Mouse (Mus musculus) MEL (cell line): ENCODE measurements at regions not wholly inside any gene's neighbourhood (a gene's known extent, or its start where the extent isn't known, plus 50 kb on each side); places are given as distances from the start of the nearest gene placed in this dataset.

ENCODE experiments used
- DNase-seq: peaks from one replicate; pipeline ENCODE4 v3.0.0; 2011; ENCODE audit warnings: low read depth, low spot score
- H3K27ac ChIP-seq: 2 replicates; pipeline ENCODE4 v1.5.1; 2012; ENCODE audit warnings: low read depth, mild to moderate bottlenecking, control low read depth, low read length, moderate library complexity; ENCODE audit not compliant: control insufficient read depth
- H3K27me3 ChIP-seq, 2 experiments: fragments of 150-350 bp in 1 of 2; sonication (generic) in 1 of 2; 2 replicates each; pipeline ENCODE4 v1.6.1; 2012; ENCODE audit warnings: low read length in 2 of 2, mild to moderate bottlenecking in 2 of 2, improper control_type of control experiment in 1 of 2, moderate library complexity in 1 of 2; ENCODE audit not compliant: insufficient read depth in 2 of 2, control insufficient read depth in 1 of 2
- H3K36me3 ChIP-seq, 2 experiments: 2 replicates each; pipeline ENCODE4 v1.6.1; 2012 to 2014; ENCODE audit warnings: low read length in 2 of 2, improper control_type of control experiment in 1 of 2, inconsistent platforms in 1 of 2, mild to moderate bottlenecking in 1 of 2; ENCODE audit not compliant: insufficient read depth in 2 of 2, control insufficient read depth in 1 of 2
- H3K4me1 ChIP-seq, 2 experiments: fragments of 150-350 bp in 1 of 2; sonication (generic) in 1 of 2; 2 replicates each; pipeline ENCODE4 v1.6.1; 2012; ENCODE audit warnings: low read length in 2 of 2, improper control_type of control experiment in 1 of 2, mild to moderate bottlenecking in 1 of 2; ENCODE audit not compliant: insufficient read depth in 2 of 2, control insufficient read depth in 1 of 2
- H3K4me3 ChIP-seq, 2 experiments: fragments of 150-350 bp in 1 of 2; sonication (generic) in 1 of 2; 2 replicates each; pipeline ENCODE4 v1.5.1; 2012; ENCODE audit warnings: low read depth in 2 of 2, low read length in 2 of 2, mild to moderate bottlenecking in 2 of 2, moderate library complexity in 2 of 2, control low read depth in 1 of 2, improper control_type of control experiment in 1 of 2; ENCODE audit not compliant: control insufficient read depth in 1 of 2, insufficient read depth in 1 of 2
- H3K79me2 ChIP-seq: 2 replicates; pipeline ENCODE4 v1.6.1; 2012; ENCODE audit warnings: mild to moderate bottlenecking, low read length, moderate library complexity; ENCODE audit not compliant: control insufficient read depth, poor library complexity, insufficient read depth
- H3K9ac ChIP-seq: 2 replicates; pipeline ENCODE4 v1.6.1; 2012; ENCODE audit warnings: low read depth, mild to moderate bottlenecking, control low read depth, low read length, moderate library complexity; ENCODE audit not compliant: control insufficient read depth, poor library complexity, severe bottlenecking
- H3K9me3 ChIP-seq: fragments of 150-350 bp; sonication (generic); replicated peaks from 2 replicates; pipeline ENCODE4 v1.6.1; 2012; ENCODE audit warnings: mild to moderate bottlenecking, low read length, improper control_type of control experiment, moderate library complexity; ENCODE audit not compliant: insufficient read depth
- BHLHE40 ChIP-seq: IDR thresholded peaks from 2 replicates; pipeline ENCODE4 v1.6.1; 2012; ENCODE audit warnings: low read depth, mild to moderate bottlenecking, inconsistent platforms, low read length, improper control_type of control experiment, borderline replicate concordance
- CHD2 ChIP-seq: IDR thresholded peaks from 2 replicates; pipeline ENCODE4 v1.6.1; 2011; ENCODE audit warnings: low read length, improper control_type of control experiment
- GABPA ChIP-seq: IDR thresholded peaks from 2 replicates; pipeline ENCODE4 v1.6.1; 2012; ENCODE audit warnings: low read depth, mild to moderate bottlenecking, inconsistent platforms, low read length, improper control_type of control experiment, moderate library complexity
- HCFC1 ChIP-seq: IDR thresholded peaks from 2 replicates; pipeline ENCODE4 v1.6.1; 2012; ENCODE audit warnings: low read depth, mild to moderate bottlenecking, inconsistent platforms, low read length, improper control_type of control experiment, moderate library complexity
- MAX ChIP-seq: IDR thresholded peaks from 2 replicates; pipeline ENCODE4 v1.6.1; 2011; ENCODE audit warnings: low read length, improper control_type of control experiment
- MEF2A ChIP-seq: IDR thresholded peaks from 2 replicates; pipeline ENCODE4 v1.6.1; 2014; ENCODE audit warnings: low read depth, mild to moderate bottlenecking, inconsistent platforms, low read length, improper control_type of control experiment; ENCODE audit not compliant: poor library complexity, insufficient replicate concordance, severe bottlenecking; ENCODE audit errors: extremely low read depth
- POLR2AphosphoS2 ChIP-seq: IDR thresholded peaks from 2 replicates; pipeline ENCODE4 v1.6.1; 2011; ENCODE audit warnings: low read length, improper control_type of control experiment
- RAD21 ChIP-seq: IDR thresholded peaks from 2 replicates; pipeline ENCODE4 v1.6.1; 2011; ENCODE audit warnings: mild to moderate bottlenecking, low read depth, low read length, improper control_type of control experiment
- RCOR1 ChIP-seq: IDR thresholded peaks from 2 replicates; pipeline ENCODE4 v1.6.1; 2012; ENCODE audit warnings: low read depth, mild to moderate bottlenecking, inconsistent platforms, low read length, improper control_type of control experiment
- TBP ChIP-seq: IDR thresholded peaks from 2 replicates; pipeline ENCODE4 v1.8.0; 2011; ENCODE audit warnings: low read depth, low read length, improper control_type of control experiment
- ZNF384 ChIP-seq: IDR thresholded peaks from 2 replicates; pipeline ENCODE4 v1.6.1; 2012; ENCODE audit warnings: low read depth, mild to moderate bottlenecking, inconsistent platforms, low read length, improper control_type of control experiment

GRCm38 (mm10) chr4:54761257-54761656, 183.6 kb upstream of the Zfp462 start:
- Histone ChIP-seq H3K9ac (no peak overlapping the region), H3K9me3 (no peaks in the 10 kb centered on the region)
- no peak for TF ChIP-seq POLR2AphosphoS2
- TF ChIP-seq, all 39 proteins: peak for 0

GRCm38 (mm10) chr4:54765045-54765444, 179.8 kb upstream of the Zfp462 start:
- H3K79me2 ChIP-seq: no peaks in the 10 kb centered on the region
- no peak overlapping the region for H3K4me3 ChIP-seq
- H3K27ac ChIP-seq: no peak overlapping the region
- DNase-seq: no peak
- no peaks in the 10 kb centered on the region for H3K36me3 ChIP-seq
- H3K9ac ChIP-seq: no peak overlapping the region
- H3K27me3 ChIP-seq: no peaks in the 10 kb centered on the region
- TF ChIP-seq HCFC1: no peak
- TF ChIP-seq GABPA: no peak
- no peak for TF ChIP-seq TBP
- TF ChIP-seq, all 39 proteins: peak for 0
- no peaks in the 10 kb centered on the region for H3K4me1 ChIP-seq
- H3K9me3 ChIP-seq: no peaks in the 10 kb centered on the region

More at GRCm38 (mm10) chr4:54761257-54761656, 183.6 kb upstream of the Zfp462 start:
- no peak overlapping the region for H3K4me3 ChIP-seq
- no peak for DNase-seq
- no peaks in the 10 kb centered on the region for H3K4me1 ChIP-seq
- H3K79me2 ChIP-seq: no peaks in the 10 kb centered on the region
- no peak overlapping the region for H3K27ac ChIP-seq
- no peaks in the 10 kb centered on the region for H3K36me3 ChIP-seq
- H3K27me3 ChIP-seq: no peaks in the 10 kb centered on the region

- H3K79me2 ChIP-seq: no peaks in the 10 kb centered on the region
- no peaks in the 10 kb centered on the region for H3K9me3 ChIP-seq
- H3K4me1 ChIP-seq: no peaks in the 10 kb centered on the region
- H3K9ac ChIP-seq: no peak overlapping the region
- no peaks in the 10 kb centered on the region for H3K36me3 ChIP-seq
- no peak for DNase-seq
- TF ChIP-seq RCOR1 (no peak), CHD2 (no peak), MEF2A (no peak), RAD21 (no peak)
- H3K27ac ChIP-seq: no peak overlapping the region
- H3K4me3 ChIP-seq: no peak overlapping the region
- no peaks in the 10 kb centered on the region for H3K27me3 ChIP-seq
Observed at GRCm38 (mm10) chr4:54767506-54768200, 177.2 kb upstream of the Zfp462 start.

- Histone ChIP-seq H3K4me3 (no peak overlapping the region), H3K27me3 (no peaks in the 10 kb centered on the region), H3K9me3 (no peaks in the 10 kb centered on the region), H3K9ac (no peak overlapping the region), H3K36me3 (no peaks in the 10 kb centered on the region), H3K79me2 (no peaks in the 10 kb centered on the region), H3K27ac (no peak overlapping the region), H3K4me1 (no peaks in the 10 kb centered on the region)
- TF ChIP-seq BHLHE40 (no peak), ZNF384 (no peak), MAX (no peak), CHD2 (no peak), RCOR1 (no peak)
- DNase-seq: no peak
Observed at GRCm38 (mm10) chr4:54768836-54769235, 176.0 kb upstream of the Zfp462 start.
